Mouse (Mus musculus): Measurements from ENCODE around the gene Adh6a.
"Not testable (repeated sequence)": the region's sequence is repeated elsewhere in the genome, so short reads cannot be mapped to it uniquely, and the experiment has no call there.

Gene Adh6a

GRCm38 (mm10) chr3:138325466-138325865 is 12.4 kb downstream of the Adh6a start:
- no peak for DNase-seq (ENCODE audit: low spot score)

GRCm38 (mm10) chr3:138333910-138334309 is 20.8 kb downstream of the Adh6a start:
- DNase-seq (ENCODE audit: low spot score), result no peak

DNA sequence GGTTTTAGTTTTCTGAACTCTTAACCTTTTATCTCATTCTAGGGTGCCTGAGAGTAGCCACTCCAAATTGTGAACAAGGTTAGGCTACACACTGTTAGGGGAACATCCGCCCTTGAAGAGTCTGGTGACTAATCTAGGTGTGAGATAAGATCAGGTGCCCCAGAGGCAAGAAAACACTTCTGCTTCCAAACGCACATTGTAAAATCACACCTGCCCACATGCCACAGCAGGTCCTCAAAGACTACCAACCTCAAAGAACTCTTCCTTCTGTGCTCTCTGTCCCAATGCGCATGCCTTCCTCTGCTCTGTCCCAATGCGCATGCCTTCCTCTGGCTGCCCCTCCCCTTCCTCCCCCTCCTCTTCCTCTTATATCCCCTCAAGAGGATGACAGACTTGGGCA is 21.2 kb downstream of the Adh6a start:
- no peak for DNase-seq (ENCODE audit: low spot score)

- no peak for DNase-seq (ENCODE audit: low spot score)
Observed at GRCm38 (mm10) chr3:138335566-138335965, 22.5 kb downstream of the Adh6a start.

GRCm38 (mm10) chr3:138336104-138336754 is 23.1 kb downstream of the Adh6a start:
- no peak for DNase-seq (ENCODE audit: low spot score)

GRCm38 (mm10) chr3:138341471-138341870 is 28.4 kb downstream of the Adh6a start, which contains the start of gene Adh6b:
Gene Adh6b (plus strand): TSS chr3:138341775.
- no peak for DNase-seq (ENCODE audit: low spot score)

DNA sequence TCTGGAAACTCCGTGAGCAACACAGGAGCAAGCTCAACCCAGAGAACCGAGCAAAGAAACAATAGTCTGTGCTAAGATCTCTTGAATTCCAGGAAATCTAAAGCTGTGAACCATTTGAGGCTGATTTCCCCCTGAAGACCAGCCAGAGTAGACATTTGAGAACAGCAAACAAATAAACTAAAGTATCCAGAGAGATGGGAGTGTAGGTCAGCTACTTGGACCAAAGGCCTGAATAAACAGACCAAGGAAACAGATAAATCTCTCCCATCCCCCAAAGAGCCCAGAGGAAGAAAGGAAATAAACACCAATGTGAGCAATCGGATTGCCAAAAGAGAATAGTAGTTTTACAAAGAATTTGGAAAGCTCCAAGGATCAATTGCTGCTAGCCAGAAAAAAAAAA is 34.0 kb downstream of the Adh6a start:
- DNase-seq (ENCODE audit: low spot score), result no peak

GRCm38 (mm10) chr3:138352012-138352809 is 39.1 kb downstream of the Adh6a start:
- DNase-seq (ENCODE audit: low spot score), result no peak

DNA sequence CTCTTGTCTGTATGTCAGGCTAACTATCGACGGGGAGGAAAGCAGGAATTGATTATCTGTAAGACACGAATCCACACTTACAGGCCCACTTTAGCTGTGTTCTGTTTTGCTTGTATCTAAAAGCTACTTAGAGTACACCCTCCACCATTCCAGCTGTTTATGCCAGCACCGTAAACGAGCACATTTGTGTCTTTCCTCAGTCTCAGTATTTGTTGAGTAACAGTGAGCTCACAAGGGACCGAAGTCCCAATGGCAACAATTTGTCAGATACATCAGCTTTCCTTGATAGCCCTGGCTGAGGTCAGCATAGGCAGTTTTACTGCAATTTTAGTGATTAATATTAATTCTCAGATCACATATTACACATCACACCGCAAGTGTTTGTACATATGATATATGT is 45.8 kb downstream of the Adh6a start:
- no peak for DNase-seq (ENCODE audit: low spot score)

DNA sequence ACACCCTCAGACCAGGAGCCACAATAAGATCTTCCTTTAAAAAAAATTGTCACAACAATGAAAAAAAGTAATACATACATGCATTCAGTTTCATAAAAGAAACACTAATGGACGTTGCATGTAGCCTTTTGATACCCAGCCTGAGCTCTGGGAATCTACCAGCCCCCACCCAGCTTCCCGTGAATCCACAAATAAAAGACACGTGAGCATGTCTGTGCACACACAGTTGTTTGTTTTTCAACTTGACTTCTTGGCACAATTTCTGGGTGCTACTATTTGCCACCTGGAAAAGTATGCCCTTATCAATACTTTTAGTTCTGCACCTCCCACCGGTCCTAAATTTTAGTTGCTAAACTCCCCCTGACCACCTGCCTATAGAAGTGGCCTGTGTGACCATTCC is 47.6 kb downstream of the Adh6a start:
- no peak for DNase-seq (ENCODE audit: low spot score)

GRCm38 (mm10) chr3:138362920-138363319 is 49.8 kb downstream of the Adh6a start:
- no peak for DNase-seq (ENCODE audit: low spot score)

GRCm38 (mm10) chr3:138366181-138366580 is 53.1 kb downstream of the Adh6a start:
- no peak for DNase-seq (ENCODE audit: low spot score)

GRCm38 (mm10) chr3:138369546-138369945 is 56.5 kb downstream of the Adh6a start:
- no peak for DNase-seq (ENCODE audit: low spot score)

DNA sequence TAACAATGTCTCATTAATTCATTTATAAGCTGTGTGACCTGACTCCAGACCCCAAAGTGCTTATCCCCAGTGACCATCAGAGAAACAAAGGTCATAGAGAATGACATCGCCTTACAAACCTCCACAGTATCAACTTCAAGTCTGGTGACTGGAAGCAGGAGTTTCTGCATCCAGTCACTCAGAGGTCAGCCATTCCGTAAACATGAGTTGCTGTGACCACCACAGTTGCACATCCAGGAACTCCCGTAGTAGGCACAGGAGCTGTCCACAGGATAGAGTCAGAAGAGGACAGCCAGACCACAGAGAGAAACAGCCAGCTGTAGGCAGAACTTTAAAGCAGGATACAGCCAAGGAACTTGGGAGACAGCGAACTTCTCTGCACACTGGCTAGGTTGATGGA is 57.2 kb downstream of the Adh6a start:
- DNase-seq (ENCODE audit: low spot score), result not testable (repeated sequence)

DNA sequence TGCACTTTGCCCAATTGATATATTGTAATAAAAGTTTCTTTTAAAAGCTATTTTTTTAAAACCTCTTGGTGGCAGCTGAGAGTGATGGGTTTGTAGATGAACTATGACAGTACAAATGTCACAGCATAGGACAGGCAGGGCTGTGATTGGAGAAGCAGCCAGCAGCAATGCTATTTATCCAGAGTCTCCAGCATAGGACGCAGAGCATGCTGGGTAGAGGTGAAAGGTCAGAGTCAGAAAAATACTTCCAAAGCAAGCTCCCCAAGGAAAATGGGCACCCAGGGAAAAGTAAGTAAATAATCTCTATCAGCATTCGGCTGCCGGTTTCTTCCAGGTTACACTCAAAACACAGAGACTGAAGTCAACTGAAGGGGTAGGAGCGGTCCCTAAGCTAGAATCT is 60.8 kb downstream of the Adh6a start:
- no peak for DNase-seq (ENCODE audit: low spot score)

DNA sequence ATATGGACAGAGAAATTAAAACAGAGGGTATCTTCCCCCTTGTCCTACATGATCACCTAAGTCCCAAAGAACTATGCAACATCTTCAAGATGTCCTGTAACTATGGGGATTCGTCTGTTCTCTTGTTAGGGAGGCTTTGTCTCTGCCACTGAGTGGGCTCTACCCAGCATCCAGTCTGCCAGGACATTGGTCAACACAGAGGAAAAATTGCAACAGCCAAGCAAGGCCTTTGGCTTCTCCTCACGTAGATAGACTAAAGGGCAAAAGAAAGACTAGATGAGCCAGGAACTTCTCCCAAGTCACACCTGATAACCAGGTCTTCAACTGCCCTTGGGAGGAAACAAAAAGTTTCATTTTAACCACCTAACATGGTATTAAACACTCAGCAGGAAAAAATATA is 62.1 kb downstream of the Adh6a start:
- no peak for DNase-seq (ENCODE audit: low spot score)
